Mouse (Mus musculus): ENCODE measurements around the gene Vps13a. TPM values are rescaled to one million over a fixed set of nuclear protein-coding genes. Genes with fewer than 3 reads are reported as not detected.
"Not testable (repeated sequence)": the region's sequence is repeated elsewhere in the genome, so short reads cannot be mapped to it uniquely, and the experiment has no call there.

Vps13a gene
- 7.2 and 7.6 TPM in 2 replicates for polyA plus RNA-seq (2015; fragmentation: Nextera tagmentation; extraction: Ambion mirVana)

DNA sequence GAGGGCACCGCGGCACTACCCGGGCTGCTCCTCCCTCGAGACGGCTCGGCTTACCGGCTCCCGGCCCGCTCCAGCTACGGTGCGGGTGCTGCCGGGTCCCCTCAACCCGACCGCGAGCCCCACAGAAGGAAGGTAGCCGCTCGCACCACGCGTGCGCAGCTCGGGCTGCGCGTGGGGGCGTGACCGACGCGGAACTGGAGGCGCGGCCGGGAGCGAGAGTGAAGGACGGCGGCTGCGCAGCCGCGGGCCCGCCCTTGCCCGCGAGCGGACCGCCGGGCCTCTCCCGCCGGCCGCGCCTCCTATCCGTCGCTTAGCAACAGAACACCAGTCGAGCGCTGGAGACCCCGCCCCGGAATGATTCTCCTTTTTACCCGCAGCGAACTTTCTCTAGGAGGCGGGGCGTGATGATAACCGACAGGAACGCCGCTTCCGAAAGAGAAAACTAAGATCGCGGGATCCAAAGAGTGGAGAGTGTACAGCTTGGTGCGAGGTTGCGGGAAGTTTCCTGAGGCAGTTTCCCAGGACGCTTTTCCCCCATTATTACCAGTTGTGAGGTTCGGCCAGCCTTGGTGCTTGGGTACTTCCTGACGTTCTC, at the start of gene Vps13a:
Vps13a (minus strand) TSS at position 144 of the 595 bp plus-strand sequence.
- Histone ChIP-seq H3K9me3 (no peaks in the 10 kb centered on the region), H3K27ac (no peak within 1 kb of the TSS), H3K27me3 (peaks cover 10% of the 10 kb centered on the region; the same call in 1 of the 2 replicates), H3K9ac (peak within 1 kb of the TSS; percentile 55), H3K4me2 (peak within 1 kb of the TSS; percentile 95), H3K4me1 (peaks cover 9% of the 10 kb centered on the region), H3K36me3 (no peaks in the 10 kb centered on the region), H3K4me3 (peak within 1 kb of the TSS; percentile 68)
- peak; percentile 97 for ATAC-seq (ENCODE audit: insufficient number of reproducible peaks, low FRiP score, low TSS enrichment, low read depth)
- WGBS: 0% methylated on average over 62 of the region's 67 CpGs

DNA sequence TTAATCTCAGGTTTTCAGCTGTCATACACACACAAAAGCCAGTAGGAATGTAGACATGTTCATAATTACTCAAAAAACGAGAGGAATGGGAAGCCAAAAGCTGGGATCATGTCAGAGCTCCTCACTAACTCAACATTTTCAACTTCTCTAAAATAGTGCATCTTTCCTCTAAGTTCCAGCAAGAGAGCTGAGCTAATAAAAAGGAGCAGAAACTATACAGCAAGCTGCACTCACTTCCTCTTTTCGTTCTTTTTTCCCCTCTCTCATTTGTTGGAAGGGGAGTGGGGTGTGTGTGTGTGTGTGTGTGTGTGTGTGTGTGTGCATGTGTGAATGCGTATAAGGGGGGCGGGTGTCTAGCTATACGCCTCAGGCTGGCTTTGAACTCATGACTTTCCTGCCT, 46.9 kb upstream of the Vps13a start:
- Histone ChIP-seq H3K4me3 (no peak overlapping the region), H3K27ac (no peak overlapping the region), H3K36me3 (no peaks in the 10 kb centered on the region), H3K4me2 (no peak overlapping the region), H3K27me3 (no peaks in the 10 kb centered on the region), H3K9ac (no peak overlapping the region), H3K9me3 (no peaks in the 10 kb centered on the region), H3K4me1 (no peaks in the 10 kb centered on the region)
- WGBS: 65% methylated on average over 5 of the region's 5 CpGs
- ATAC-seq (ENCODE audit: insufficient number of reproducible peaks, low FRiP score, low TSS enrichment, low read depth): no peak

DNA sequence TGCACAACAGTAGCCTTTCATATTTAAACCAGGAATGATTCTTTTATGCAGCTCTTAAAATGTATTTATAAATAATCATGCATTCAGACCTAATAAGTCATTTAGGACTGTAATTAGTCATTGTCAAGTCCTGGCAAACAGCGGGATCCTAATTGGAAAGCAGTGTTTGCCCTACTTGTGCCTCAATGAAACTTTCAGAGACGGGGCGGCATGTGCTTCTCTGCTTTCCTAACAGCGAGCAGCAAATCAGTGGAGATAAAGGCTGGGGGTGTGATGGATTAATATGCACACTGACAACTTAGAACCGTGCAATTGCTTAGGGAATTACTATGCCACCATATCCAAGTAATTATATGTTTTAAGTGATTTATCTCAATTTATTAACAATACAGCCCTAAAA, 44.5 kb upstream of the Vps13a start:
- H3K4me1 ChIP-seq: no peaks in the 10 kb centered on the region
- H3K27ac ChIP-seq: no peak overlapping the region
- H3K9ac ChIP-seq: no peak overlapping the region
- no peak overlapping the region for H3K4me2 ChIP-seq
- H3K27me3 ChIP-seq: no peaks in the 10 kb centered on the region
- no peaks in the 10 kb centered on the region for H3K36me3 ChIP-seq
- ATAC-seq (ENCODE audit: insufficient number of reproducible peaks, low FRiP score, low TSS enrichment, low read depth): no peak
- 62% methylated on average over 5 of the region's 5 CpGs for WGBS
- H3K9me3 ChIP-seq: no peaks in the 10 kb centered on the region
- no peak overlapping the region for H3K4me3 ChIP-seq

DNA sequence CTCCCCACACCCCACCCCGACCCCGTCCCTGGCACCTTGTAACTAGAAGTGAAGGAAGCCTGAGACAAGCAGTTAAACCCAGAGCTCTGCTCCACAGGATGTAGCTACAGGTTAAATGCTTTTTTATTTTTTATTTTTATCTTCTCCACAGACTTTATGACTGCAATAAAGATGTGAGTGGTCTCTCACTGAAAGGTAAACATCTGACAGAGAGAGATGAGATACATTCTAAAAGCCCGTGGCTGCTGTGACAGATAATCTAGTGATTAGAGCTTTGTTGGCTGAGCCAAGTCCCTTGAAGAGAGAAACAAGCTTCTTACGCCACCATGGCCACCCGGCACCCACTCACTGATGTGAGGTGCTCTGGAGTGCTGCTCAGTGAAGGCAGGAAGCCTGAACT, 34.1 kb upstream of the Vps13a start:
- Histone ChIP-seq H3K9ac (no peak overlapping the region), H3K4me1 (no peaks in the 10 kb centered on the region), H3K9me3 (no peaks in the 10 kb centered on the region), H3K4me2 (no peak overlapping the region), H3K36me3 (no peaks in the 10 kb centered on the region), H3K27me3 (no peaks in the 10 kb centered on the region), H3K27ac (no peak overlapping the region), H3K4me3 (no peak overlapping the region)
- ATAC-seq (ENCODE audit: insufficient number of reproducible peaks, low FRiP score, low TSS enrichment, low read depth): no peak
- WGBS: 34% methylated on average over 5 of the region's 5 CpGs

DNA sequence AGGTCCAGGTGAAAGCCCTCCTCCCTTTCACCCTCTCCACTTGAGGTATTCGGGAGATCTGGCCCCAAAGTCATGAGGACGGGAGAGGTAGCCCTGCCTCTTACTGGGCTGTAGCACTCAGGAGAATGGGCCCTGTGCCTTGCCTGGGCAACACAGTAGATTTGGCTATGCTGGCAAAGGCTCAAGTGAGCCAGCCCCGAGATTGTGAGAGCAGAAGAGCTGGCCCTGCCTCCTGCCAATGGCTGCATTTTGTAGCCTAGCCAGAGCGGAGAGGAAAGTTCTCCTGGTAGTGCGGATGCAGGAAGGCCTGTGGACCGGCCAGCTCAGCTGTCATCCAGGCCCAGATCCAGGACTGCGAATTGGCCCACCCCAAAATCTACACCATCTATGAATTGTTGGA, 32.6 kb upstream of the Vps13a start:
- 76% methylated on average over 7 of the region's 7 CpGs for WGBS
- no peak overlapping the region for H3K9ac ChIP-seq
- H3K27ac ChIP-seq: no peak overlapping the region
- no peaks in the 10 kb centered on the region for H3K4me1 ChIP-seq
- H3K36me3 ChIP-seq: no peaks in the 10 kb centered on the region
- no peak for ATAC-seq (ENCODE audit: insufficient number of reproducible peaks, low FRiP score, low TSS enrichment, low read depth)
- no peak overlapping the region for H3K4me3 ChIP-seq
- H3K4me2 ChIP-seq: no peak overlapping the region
- no peaks in the 10 kb centered on the region for H3K27me3 ChIP-seq
- H3K9me3 ChIP-seq: no peaks in the 10 kb centered on the region

DNA sequence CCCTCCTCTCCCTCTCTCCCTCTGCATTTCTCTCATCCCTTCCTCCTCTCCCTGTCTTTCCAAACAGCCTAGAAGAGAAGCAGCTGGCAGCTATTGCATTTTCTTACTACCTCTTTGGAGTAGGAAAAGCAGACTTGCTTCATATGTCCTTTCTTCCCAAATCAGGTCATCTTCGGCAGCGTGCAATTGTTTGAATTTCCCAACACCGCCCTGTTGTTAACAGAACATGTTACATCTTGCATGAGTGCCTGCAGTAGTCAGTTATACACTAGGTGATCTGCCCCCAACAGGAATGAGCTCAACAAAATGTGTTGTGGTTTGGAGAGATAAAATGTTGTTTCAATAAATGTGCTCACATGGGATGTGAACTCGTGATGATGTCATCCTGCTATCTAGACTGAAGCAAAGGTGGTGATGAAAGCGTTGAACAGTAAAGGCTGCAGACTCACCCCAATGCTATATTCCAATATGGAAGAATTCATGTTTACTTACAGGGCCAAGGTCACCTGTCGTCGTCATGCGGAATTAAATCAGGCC, 31.4 kb upstream of the Vps13a start:
- H3K27ac ChIP-seq: no peak overlapping the region
- H3K9ac ChIP-seq: no peak overlapping the region
- H3K9me3 ChIP-seq: no peaks in the 10 kb centered on the region
- no peak overlapping the region for H3K4me2 ChIP-seq
- no peaks in the 10 kb centered on the region for H3K27me3 ChIP-seq
- no peaks in the 10 kb centered on the region for H3K4me1 ChIP-seq
- no peak for ATAC-seq (ENCODE audit: insufficient number of reproducible peaks, low FRiP score, low TSS enrichment, low read depth)
- no peak overlapping the region for H3K4me3 ChIP-seq
- H3K36me3 ChIP-seq: no peaks in the 10 kb centered on the region
- 83% methylated on average over 8 of the region's 8 CpGs for whole genome bisulfite sequencing

DNA sequence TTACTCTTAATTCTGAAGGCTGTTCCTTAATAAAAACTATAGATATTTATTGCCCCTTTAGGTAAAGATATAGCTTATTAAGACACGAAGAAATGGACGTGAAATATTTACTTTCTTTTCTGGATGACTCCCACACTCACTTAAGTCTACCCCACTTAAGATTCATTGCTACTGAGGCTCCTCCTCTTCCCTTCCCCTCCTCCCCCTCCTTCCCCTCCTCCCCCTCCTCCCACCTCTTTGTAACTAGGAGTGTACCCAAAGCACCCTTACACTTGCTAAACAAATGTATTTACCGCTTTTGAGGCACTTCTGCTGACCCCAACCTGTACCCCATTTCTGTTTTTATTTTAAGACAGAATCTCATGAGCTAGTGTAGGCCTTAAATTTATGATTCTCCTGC, 24.4 kb upstream of the Vps13a start:
- no peak for ATAC-seq (ENCODE audit: insufficient number of reproducible peaks, low FRiP score, low TSS enrichment, low read depth)
- no peaks in the 10 kb centered on the region for H3K36me3 ChIP-seq
- WGBS: 37% methylated on average over 3 of the region's 3 CpGs

DNA sequence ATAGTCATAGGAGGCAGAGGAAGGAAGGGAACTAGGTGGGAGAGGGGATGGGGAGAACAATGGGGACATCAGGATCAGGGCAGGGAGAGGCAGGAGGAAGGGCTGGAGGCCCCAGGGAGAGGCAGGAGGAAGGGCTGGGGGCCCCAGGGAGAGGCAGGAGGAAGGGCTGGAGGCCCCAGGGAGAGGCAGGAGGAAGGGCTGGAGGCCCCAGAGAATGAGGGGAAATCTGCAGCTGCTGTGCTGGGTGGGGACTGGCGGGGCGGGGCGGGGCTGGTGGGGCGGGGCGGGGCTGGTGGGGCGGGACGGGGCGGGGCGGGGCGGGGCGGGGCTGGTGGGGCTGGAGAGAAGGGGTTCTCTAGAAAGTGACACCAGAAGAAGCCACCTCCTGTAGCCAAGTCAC, 23.8 kb upstream of the Vps13a start:
- Histone ChIP-seq H3K27me3 (no peaks in the 10 kb centered on the region), H3K4me2 (no peak overlapping the region), H3K36me3 (no peaks in the 10 kb centered on the region), H3K4me1 (no peaks in the 10 kb centered on the region), H3K27ac (no peak overlapping the region), H3K9ac (no peak overlapping the region), H3K9me3 (no peaks in the 10 kb centered on the region), H3K4me3 (no peak overlapping the region)
- ATAC-seq (ENCODE audit: insufficient number of reproducible peaks, low FRiP score, low TSS enrichment, low read depth): no peak
- WGBS: 30% methylated on average over 2 of the region's 11 CpGs

More for the DNA sequence above, 24.4 kb upstream of the Vps13a start:
- Histone ChIP-seq H3K4me2 (no peak overlapping the region), H3K27ac (no peak overlapping the region), H3K9me3 (no peaks in the 10 kb centered on the region), H3K4me3 (no peak overlapping the region), H3K9ac (no peak overlapping the region), H3K27me3 (no peaks in the 10 kb centered on the region), H3K4me1 (no peaks in the 10 kb centered on the region)

DNA sequence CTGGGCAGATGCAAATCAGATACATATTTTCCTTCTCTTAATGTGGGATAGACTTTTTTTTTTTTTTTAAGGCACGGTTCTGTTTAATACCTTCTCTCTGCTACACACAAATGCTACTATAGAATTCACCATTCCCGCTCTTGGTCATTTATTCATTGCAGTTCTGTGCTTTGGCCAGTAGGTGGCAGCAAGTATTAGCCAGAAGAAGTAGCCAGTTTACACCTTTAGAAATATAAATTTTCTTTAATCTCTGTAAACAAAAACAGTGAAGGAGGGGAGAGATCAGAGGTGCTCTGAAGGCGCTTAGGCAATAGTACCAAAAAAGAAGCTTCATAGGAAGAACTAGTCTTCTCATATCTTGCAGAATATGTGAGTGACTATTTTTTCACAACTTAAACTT, 22.0 kb upstream of the Vps13a start:
- no peaks in the 10 kb centered on the region for H3K27me3 ChIP-seq
- no peak overlapping the region for H3K4me3 ChIP-seq
- no peaks in the 10 kb centered on the region for H3K4me1 ChIP-seq
- no peak for ATAC-seq (ENCODE audit: insufficient number of reproducible peaks, low FRiP score, low TSS enrichment, low read depth)
- no peaks in the 10 kb centered on the region for H3K36me3 ChIP-seq
- no peaks in the 10 kb centered on the region for H3K9me3 ChIP-seq
- WGBS: 2% methylated on average over 3 of the region's 3 CpGs
- no peak overlapping the region for H3K9ac ChIP-seq
- no peak overlapping the region for H3K4me2 ChIP-seq
- no peak overlapping the region for H3K27ac ChIP-seq

DNA sequence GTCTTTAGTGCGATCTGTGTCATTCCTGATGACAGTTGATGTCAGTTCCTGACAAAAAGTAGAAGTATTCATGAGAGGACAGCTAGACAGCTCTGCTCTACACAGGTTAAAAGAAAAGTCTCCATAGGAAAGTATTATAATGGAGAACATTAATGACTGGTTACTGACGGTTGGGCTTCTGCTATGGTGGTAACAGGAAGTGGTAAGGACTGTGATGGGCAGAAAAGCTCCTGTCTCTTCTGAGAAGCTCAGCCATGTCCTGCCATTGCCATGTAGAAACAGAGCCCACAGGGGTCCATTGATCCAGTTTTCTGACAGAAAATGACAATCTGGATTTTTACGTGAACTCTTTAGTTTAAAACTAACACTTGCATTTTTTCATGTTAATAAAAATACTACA, 21.4 kb upstream of the Vps13a start:
- Histone ChIP-seq H3K27me3 (no peaks in the 10 kb centered on the region), H3K9me3 (no peaks in the 10 kb centered on the region), H3K36me3 (no peaks in the 10 kb centered on the region), H3K27ac (no peak overlapping the region), H3K4me2 (no peak overlapping the region), H3K9ac (no peak overlapping the region), H3K4me3 (no peak overlapping the region), H3K4me1 (no peaks in the 10 kb centered on the region)
- 74% methylated on average over 3 of the region's 3 CpGs for WGBS
- no peak for ATAC-seq (ENCODE audit: insufficient number of reproducible peaks, low FRiP score, low TSS enrichment, low read depth)

DNA sequence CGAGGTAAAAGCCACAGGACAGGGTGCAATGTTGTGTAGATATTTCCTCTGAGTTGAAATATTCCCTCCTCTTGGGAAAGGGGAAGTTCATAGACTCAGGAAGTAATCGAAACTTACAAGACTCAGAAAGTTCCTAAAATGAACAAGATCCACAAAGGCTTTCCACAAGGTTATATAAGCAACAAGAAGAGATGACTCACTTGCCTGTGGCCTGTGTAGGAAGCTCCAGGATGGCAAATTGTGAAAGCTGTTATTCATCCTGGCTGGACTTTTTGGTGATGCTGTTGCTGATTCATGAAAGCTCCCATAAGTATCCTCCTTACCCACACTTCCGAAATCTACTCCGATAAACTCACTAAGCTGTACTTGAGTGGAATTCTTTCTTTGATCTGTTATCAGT, 17.2 kb upstream of the Vps13a start:
- ATAC-seq (ENCODE audit: insufficient number of reproducible peaks, low FRiP score, low TSS enrichment, low read depth): no peak

DNA sequence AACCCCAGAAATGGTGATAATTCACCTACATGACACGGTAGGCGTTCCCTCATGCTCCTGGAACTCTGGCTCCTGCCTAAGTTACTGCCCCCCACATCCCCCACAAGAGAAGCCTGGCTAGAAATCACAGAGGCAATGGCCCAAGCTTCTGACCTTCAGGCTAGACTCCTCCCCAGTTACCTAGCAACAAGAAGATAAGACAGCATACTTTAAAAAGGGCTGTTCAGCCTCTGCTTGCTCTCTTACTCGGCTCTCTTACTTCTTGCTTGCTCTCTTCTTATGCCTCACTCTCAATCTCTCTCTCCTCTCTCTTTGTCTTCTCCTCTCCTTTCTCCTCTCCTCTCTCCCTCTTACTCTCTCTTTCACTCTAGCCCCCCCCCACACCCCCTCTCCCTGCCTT, 13.8 kb upstream of the Vps13a start:
- not testable (repeated sequence) for H3K9me3 ChIP-seq; H3K36me3 ChIP-seq; H3K27ac ChIP-seq; H3K4me3 ChIP-seq; H3K4me1 ChIP-seq; H3K4me2 ChIP-seq; H3K9ac ChIP-seq; H3K27me3 ChIP-seq; ATAC-seq (ENCODE audit: insufficient number of reproducible peaks, low FRiP score, low TSS enrichment, low read depth)
- WGBS: 91% methylated on average over 3 of the region's 3 CpGs

More for the DNA sequence above, 17.2 kb upstream of the Vps13a start:
- Histone ChIP-seq H3K9me3 (no peaks in the 10 kb centered on the region), H3K27ac (no peak overlapping the region), H3K4me3 (no peak overlapping the region), H3K27me3 (no peaks in the 10 kb centered on the region), H3K4me1 (no peaks in the 10 kb centered on the region), H3K36me3 (no peaks in the 10 kb centered on the region), H3K4me2 (no peak overlapping the region), H3K9ac (no peak overlapping the region)
- WGBS: 75% methylated on average over 4 of the region's 4 CpGs

DNA sequence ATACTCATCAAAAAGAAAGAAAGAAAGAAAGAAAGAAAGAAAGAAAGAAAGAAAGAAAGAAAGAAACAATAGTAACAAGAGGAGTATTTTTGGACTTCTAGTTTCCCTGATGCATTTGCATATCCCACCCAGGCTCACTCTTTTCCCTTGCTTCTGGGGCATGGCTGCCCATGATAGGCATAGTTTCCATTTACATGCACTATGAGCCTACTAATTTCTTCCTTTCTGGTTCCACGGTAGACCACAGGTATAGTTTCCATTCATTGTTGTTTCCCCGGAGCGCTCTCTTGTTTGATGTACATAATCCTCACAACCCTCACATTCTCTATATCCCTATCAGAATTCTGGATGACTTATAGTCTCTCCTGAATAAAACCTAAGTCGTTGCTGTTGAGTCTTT, 9.2 kb upstream of the Vps13a start:
- H3K9me3 ChIP-seq: no peaks in the 10 kb centered on the region
- no peak overlapping the region for H3K9ac ChIP-seq
- H3K27ac ChIP-seq: no peak overlapping the region
- H3K4me3 ChIP-seq: no peak overlapping the region
- H3K4me1 ChIP-seq: no peaks in the 10 kb centered on the region
- no peaks in the 10 kb centered on the region for H3K27me3 ChIP-seq
- H3K36me3 ChIP-seq: no peaks in the 10 kb centered on the region
- H3K4me2 ChIP-seq: no peak overlapping the region
- no peak for ATAC-seq (ENCODE audit: insufficient number of reproducible peaks, low FRiP score, low TSS enrichment, low read depth)
- WGBS: 76% methylated on average over 4 of the region's 4 CpGs
